Mouse (Mus musculus) stomach, embryonic 16.5 days (tissue): ENCODE results near the gene Hoxa9. TPM values are rescaled to one million over a fixed set of nuclear protein-coding genes. Genes with fewer than 3 reads are reported as not detected.

Source experiments
- ATAC-seq: fragments of 200-750 bp; cut with Nextera tagmentation; 2 replicates; pipeline ENCODE4 v1.8.0; 2017; ENCODE audit warnings: moderate number of reproducible peaks, moderate TSS enrichment; ENCODE audit not compliant: insufficient read depth, low FRiP score
- H3K27ac ChIP-seq: fragments of 300-500 bp; sonication (generic); 2 replicates; pipeline ENCODE4 v1.5.1; 2014; ENCODE audit warnings: low read length
- H3K27me3 ChIP-seq: fragments of 300-500 bp; sonication (generic); 2 replicates; pipeline ENCODE4 v1.6.1; 2014; ENCODE audit warnings: low read length, control low read depth, mixed read lengths; ENCODE audit not compliant: control insufficient read depth, insufficient read depth
- H3K36me3 ChIP-seq: fragments of 300-500 bp; sonication (generic); 2 replicates; pipeline ENCODE4 v1.6.1; 2014; ENCODE audit warnings: low read length; ENCODE audit not compliant: control insufficient read depth, insufficient read depth
- H3K4me1 ChIP-seq: fragments of 300-500 bp; sonication (generic); 2 replicates; pipeline ENCODE4 v1.6.1; 2014; ENCODE audit warnings: low read length, control low read depth, mixed read lengths; ENCODE audit not compliant: control insufficient read depth, insufficient read depth
- H3K4me2 ChIP-seq: fragments of 300-500 bp; sonication (generic); 2 replicates; pipeline ENCODE4 v1.6.1; 2014; ENCODE audit warnings: low read depth, low read length, mixed read lengths
- H3K4me3 ChIP-seq: fragments of 300-500 bp; sonication (generic); replicated peaks from 2 replicates; pipeline ENCODE4 v1.5.1; 2014; ENCODE audit warnings: mild to moderate bottlenecking, low read length
- H3K9ac ChIP-seq: fragments of 300-500 bp; sonication (generic); 2 replicates; pipeline ENCODE4 v1.6.1; 2014; ENCODE audit warnings: low read length
- H3K9me3 ChIP-seq: fragments of 300-500 bp; sonication (generic); replicated peaks from 2 replicates; pipeline ENCODE4 v1.6.1; 2016; ENCODE audit warnings: low read length, control low read depth; ENCODE audit not compliant: control insufficient read depth
- WGBS: fragments of 180-500 bp; shearing (Covaris S2); extraction: QIAGEN DNeasy Blood & Tissue Kit; methylation state at CpG from one replicate; pipeline ENCODE4 v1.1.7; 2014; 5-methylcytosine and 5-hydroxymethylcytosine counted together
- polyA plus RNA-seq: library from polyadenylated mRNA; unstranded; fragments of >200 nt; fragmentation: Nextera tagmentation; extraction: Ambion mirVana; gene quantifications from 2 replicates; pipeline ENCODE4 v1.2.1, GENCODE M21; 2015

Hoxa9 gene
- polyA plus RNA-seq, 1 experiment from 2014 or later: 0.50 TPM

DNA sequence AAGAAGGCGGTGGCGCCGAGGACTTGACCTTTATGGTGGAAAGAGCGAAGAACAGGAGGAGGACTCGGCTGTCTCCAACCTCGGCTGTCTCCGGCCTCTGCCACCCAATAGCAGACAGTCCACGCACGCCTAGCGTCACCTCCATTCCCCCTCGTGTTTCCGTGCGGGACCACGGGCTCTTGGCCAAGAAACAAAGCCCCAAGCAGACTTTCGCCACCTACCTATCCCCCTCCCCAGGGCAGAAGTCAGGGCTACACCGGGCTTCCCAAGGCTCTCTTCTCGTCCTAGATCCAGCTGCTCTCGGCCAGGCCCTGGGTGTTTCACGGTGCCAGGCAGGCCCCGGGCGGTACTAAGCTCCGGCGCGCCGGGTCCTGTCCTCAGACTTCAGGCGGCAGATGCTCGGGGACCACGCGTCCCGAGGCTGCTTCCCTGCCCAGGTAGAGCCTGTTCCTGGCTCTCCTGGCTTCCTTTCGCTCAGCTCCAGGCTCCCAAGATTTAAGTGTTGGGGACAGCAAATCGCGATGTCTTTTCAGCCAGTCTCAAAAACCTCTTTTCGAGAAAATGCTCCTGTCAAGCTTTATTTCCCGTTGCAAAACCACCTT is 22.0 kb upstream of the Hoxa9 start:
- 3% methylated on average over 35 of the region's 35 CpGs for WGBS
- Histone ChIP-seq H3K36me3 (no peaks in the 10 kb centered on the region), H3K4me2 (no peak overlapping the region), H3K27ac (no peak overlapping the region), H3K9ac (no peak overlapping the region), H3K4me1 (no peaks in the 10 kb centered on the region), H3K4me3 (no peak overlapping the region), H3K9me3 (no peaks in the 10 kb centered on the region), H3K27me3 (peaks cover 75% of the 10 kb centered on the region)
- no peak for ATAC-seq

DNA sequence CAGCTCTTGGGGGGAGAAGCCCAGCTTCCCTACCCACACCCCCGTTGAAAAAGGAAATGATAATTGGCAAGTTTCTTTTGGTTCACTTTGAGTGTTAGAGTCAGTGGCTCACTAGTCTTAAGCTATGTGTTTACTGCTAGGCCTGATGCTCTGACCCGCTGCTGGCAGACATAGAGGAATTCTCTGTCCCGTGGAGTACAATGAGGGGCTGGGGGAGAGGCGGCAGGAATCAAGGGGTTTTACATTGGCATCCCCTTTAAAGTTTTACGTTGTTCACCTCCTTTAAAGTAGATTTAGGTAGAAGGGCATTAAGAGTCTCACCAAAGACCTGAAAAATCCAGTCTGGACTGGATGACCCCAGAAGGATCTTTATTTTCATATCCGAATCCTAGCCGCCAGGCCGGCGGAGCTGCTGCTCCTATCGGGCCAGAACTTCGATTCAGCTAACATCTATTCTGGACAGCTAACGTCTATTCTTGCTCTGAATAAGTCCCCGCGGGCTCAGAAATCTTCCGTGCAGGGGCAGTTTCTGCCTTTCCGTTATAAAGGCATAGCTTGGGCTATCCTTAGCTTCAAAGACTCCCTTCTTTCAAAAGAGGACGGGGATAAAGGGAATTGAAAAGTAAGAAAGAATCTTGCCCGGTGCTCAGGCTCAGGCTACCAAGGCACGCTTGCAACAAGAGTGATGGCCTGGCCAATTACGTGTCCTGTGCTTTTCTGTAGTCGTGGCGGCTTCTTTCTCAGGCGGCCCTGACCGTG is 21.3 kb upstream of the Hoxa9 start:
- Histone ChIP-seq H3K36me3 (no peaks in the 10 kb centered on the region), H3K27me3 (peaks cover 77% of the 10 kb centered on the region), H3K27ac (no peak overlapping the region), H3K4me1 (no peaks in the 10 kb centered on the region), H3K9me3 (no peaks in the 10 kb centered on the region), H3K9ac (no peak overlapping the region), H3K4me2 (no peak overlapping the region), H3K4me3 (no peak overlapping the region)
- no peak for ATAC-seq
- WGBS: 4% methylated on average over 24 of the region's 24 CpGs

DNA sequence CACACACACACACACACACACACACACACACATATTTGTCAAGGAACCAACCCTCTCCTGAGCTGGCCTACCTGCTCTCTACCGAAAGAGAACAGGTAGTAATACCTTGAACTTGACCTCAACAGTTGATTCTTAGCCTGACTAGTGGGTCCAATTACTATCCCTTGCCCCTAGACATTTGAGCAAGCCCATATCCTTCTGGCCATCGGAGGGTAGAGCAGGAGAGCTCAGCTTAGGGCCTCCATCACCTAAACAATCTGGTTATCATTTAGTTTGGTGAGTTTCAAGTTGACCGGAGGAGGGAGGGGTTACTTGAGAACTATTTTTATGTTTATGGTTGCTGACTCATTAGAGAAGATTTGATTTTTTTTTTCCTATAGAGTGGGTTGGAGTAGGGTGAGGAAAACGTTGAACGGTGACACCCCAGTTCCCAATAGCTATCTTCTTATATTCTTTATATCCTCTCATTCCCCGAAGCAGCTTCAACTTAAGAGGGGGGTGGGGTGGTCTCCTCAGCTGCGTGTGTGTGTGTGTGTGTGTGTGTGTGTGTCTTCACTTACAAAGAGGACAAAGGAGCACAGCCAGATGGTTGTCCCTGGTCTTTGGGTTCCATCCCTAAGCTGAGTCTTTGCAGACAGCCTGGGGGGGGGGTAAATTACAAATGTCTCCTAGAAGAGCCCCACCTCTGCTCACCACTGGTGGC is 20.4 kb upstream of the Hoxa9 start:
- Histone ChIP-seq H3K36me3 (no peaks in the 10 kb centered on the region), H3K27me3 (peaks cover 79% of the 10 kb centered on the region), H3K4me2 (no peak overlapping the region), H3K9ac (no peak overlapping the region), H3K27ac (no peak overlapping the region), H3K4me1 (no peaks in the 10 kb centered on the region), H3K9me3 (no peaks in the 10 kb centered on the region), H3K4me3 (no peak overlapping the region)
- 10% methylated on average over 7 of the region's 7 CpGs for WGBS
- ATAC-seq: no peak

DNA sequence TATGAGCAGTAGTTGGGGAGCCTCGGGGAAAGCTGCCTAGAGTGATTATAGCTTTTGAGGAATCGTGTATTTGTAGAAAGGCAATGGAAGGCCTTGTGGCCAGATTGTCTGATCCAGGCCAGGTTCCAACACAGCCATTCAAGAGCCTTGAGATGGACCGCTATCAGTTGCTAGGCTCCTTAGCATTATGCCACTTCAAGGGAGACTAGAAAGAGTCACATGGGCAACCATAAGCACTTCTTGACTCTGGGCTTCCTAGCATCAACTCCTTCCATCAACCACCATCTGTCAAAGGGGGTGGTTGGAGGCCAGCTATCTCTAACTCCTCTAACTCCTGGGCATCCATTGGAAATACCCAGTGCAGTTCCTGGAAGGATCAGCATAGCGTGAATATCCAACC is 18.9 kb upstream of the Hoxa9 start:
- Histone ChIP-seq H3K9me3 (no peaks in the 10 kb centered on the region), H3K4me2 (no peak overlapping the region), H3K27me3 (peaks cover 82% of the 10 kb centered on the region), H3K4me1 (peaks cover 5% of the 10 kb centered on the region; the same call in 1 of the 2 replicates), H3K4me3 (no peak overlapping the region), H3K9ac (no peak overlapping the region), H3K36me3 (no peaks in the 10 kb centered on the region), H3K27ac (no peak overlapping the region)
- no peak for ATAC-seq
- WGBS: 3% methylated on average over 4 of the region's 4 CpGs

DNA sequence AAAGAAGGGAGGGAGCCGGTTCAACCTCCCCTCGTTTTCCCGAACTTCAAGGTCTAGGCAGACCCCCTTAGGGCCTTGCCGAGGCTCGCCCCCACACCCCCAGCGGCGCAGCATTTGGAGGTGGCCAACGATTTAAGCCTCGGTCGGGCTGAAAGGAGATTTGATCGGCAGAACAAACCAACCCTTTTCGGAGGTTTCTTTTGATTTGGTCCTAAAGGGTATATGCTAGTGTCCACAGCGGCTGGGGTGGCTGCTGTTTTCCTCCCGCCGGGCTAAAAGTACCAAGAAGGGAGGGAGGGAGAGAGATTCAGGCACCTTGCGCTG is 18.5 kb upstream of the Hoxa9 start:
- Histone ChIP-seq H3K27ac (no peak overlapping the region), H3K9me3 (no peaks in the 10 kb centered on the region), H3K4me2 (no peak overlapping the region), H3K9ac (no peak overlapping the region), H3K4me3 (no peak overlapping the region), H3K27me3 (peaks cover 85% of the 10 kb centered on the region), H3K36me3 (no peaks in the 10 kb centered on the region), H3K4me1 (peaks cover 5% of the 10 kb centered on the region; the same call in 1 of the 2 replicates)
- ATAC-seq: no peak
- WGBS: 1% methylated on average over 16 of the region's 16 CpGs

DNA sequence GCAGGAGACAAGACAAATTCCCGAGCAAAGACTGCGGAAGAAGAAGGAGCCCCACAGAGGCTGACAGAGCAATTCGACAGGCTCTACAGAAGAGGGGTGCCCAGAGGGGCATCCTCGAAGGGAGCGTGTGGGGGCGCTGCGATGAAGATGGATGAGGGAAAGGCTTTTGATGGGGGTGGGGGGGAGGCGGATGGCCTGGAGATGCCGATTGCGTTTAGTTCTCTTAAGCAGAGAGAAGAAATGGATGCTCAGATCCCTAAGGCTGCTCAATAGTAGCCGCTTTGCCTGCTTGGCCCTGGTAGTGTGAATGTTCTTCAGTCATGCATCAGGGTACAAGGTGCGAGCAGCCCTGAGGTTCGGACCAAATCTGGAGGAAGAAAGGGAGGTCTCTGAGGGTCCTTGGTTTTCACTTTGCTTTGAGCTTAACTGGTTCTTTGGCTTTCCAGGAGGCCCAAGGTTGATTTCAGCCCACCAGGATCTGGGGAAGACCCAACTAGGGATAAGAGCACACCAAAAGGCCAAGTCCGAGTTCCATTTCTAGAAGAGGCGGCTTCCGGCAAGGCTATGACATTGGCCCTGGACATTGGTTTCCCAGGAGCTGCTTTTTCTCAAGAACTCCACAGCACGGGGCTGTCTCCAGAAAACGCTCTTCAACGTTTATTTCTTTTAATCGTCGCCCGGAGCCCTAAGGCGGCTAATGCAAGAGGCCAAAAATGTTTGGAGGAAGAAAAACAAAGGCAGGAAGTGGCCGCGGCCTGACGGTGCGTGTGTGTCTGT is 17.9 kb upstream of the Hoxa9 start:
- H3K27me3 ChIP-seq: peaks cover 86% of the 10 kb centered on the region

DNA sequence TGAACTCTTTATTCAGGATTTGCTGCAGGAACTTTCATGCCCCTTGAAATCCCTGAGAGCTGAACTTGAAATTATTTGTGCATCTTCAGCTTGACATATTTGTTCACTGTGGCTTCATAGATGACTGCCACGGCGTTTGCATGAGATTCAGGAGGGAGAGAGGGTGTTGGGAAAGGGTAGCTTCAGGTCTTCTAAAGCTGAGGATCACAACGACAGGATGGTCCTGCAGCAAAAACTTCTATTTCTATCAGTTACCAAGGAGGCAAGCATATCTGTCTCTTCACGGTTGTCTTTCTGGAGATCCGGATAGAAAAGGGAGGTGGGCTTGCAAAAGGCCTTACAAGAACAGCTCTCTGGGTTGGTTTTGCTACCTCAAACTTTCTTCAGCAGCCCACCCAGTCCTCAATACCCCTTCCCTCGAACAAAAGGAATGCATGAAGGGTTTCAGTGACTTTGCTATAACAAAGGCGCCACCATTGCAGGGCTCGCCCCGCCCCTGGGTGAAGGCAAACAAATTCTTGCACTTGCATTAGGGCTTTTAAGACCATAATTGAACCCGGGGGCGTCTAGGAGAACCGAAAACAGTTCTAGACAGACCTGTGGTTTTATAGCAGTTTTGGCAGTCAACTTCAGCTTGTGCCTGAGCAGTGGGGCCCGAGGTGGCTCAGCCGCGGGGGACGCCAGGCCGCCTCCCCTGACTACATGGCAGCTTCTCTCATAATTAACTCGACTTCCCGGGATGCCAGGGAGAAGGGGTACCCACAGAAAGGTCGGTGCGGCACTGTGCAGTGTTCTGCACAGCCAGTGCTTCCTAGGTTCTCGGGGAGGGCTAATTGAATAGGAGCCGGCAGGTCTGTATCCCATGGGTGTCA is 17.1 kb upstream of the Hoxa9 start:
- Histone ChIP-seq H3K27me3 (peaks cover 95% of the 10 kb centered on the region), H3K9ac (no peak overlapping the region), H3K27ac (no peak overlapping the region), H3K9me3 (no peaks in the 10 kb centered on the region), H3K36me3 (no peaks in the 10 kb centered on the region), H3K4me3 (no peak overlapping the region), H3K4me1 (peaks cover 5% of the 10 kb centered on the region; the same call in 1 of the 2 replicates), H3K4me2 (no peak overlapping the region)
- WGBS: 1% methylated on average over 23 of the region's 23 CpGs
- no peak for ATAC-seq

More for the DNA sequence above, 17.9 kb upstream of the Hoxa9 start:
- Histone ChIP-seq H3K9ac (no peak overlapping the region), H3K9me3 (no peaks in the 10 kb centered on the region), H3K4me2 (no peak overlapping the region), H3K4me3 (no peak overlapping the region), H3K4me1 (peaks cover 5% of the 10 kb centered on the region; the same call in 1 of the 2 replicates), H3K27ac (no peak overlapping the region), H3K36me3 (no peaks in the 10 kb centered on the region)
- no peak for ATAC-seq
- 3% methylated on average over 27 of the region's 27 CpGs for WGBS

DNA sequence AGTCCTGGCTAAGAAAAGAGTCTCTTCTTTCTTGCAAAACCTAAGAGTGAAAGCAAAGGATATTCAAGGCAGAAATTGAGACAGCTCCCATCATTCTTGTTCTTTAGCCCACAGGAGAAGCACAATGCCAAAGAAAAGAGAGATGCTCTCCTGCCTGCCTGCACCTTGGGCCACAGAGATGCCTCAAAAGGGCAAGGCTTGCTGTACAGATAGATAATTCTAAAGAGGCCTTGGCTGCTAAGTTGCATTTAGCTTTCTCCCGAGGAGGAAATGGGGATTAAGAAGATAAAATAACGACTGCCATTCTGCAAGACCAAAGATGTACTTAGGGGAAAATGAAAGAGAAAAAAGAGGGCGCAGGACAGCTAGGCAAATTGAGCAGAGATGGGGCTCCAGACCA is 16.0 kb upstream of the Hoxa9 start:
- Histone ChIP-seq H3K4me1 (peaks cover 5% of the 10 kb centered on the region; the same call in 1 of the 2 replicates), H3K27ac (no peak overlapping the region), H3K9me3 (no peaks in the 10 kb centered on the region), H3K9ac (no peak overlapping the region), H3K36me3 (no peaks in the 10 kb centered on the region), H3K4me2 (no peak overlapping the region), H3K27me3 (peaks cover 95% of the 10 kb centered on the region), H3K4me3 (no peak overlapping the region)
- WGBS: 6% methylated on average over 3 of the region's 3 CpGs
- ATAC-seq: no peak
